Mouse (Mus musculus) CH12.LX (cell line): ENCODE data around the gene Dynlt3. TPM values are rescaled to one million over a fixed set of nuclear protein-coding genes. Genes with fewer than 3 reads are reported as not detected.

Experiments used
- DNase-seq: peaks from one replicate; pipeline ENCODE4 v3.0.0-alpha.2; 2013; ENCODE audit errors: extremely low read depth
- H3K27ac ChIP-seq: 2 replicates; pipeline ENCODE4 v1.5.1; 2012; ENCODE audit warnings: low read depth, mild to moderate bottlenecking, control low read depth, moderate library complexity; ENCODE audit not compliant: insufficient read depth
- H3K27me3 ChIP-seq: replicated peaks from 2 replicates; pipeline ENCODE3; 2012; ENCODE audit warnings: inconsistent platforms
- H3K36me3 ChIP-seq, 2 experiments: replicated peaks in 1 of 2; 2 replicates each; pipeline versions ENCODE3 to v1.6.1; 2012; ENCODE audit warnings: inconsistent platforms in 1 of 2, low read length in 1 of 2, mild to moderate bottlenecking in 1 of 2, mixed read lengths in 1 of 2, moderate library complexity in 1 of 2; ENCODE audit not compliant: control insufficient read depth in 1 of 2, insufficient read depth in 1 of 2
- H3K4me1 ChIP-seq, 2 experiments: 2 replicates each; pipeline ENCODE4 v1.6.1; 2012; ENCODE audit warnings: inconsistent platforms in 1 of 2, moderate library complexity in 1 of 2; ENCODE audit not compliant: insufficient read depth in 2 of 2, control insufficient read depth in 1 of 2
- H3K4me2 ChIP-seq: 2 replicates; pipeline ENCODE4 v1.6.1; 2012; ENCODE audit warnings: low read depth, mild to moderate bottlenecking, control low read depth; ENCODE audit not compliant: poor library complexity, insufficient read depth, severe bottlenecking
- H3K4me3 ChIP-seq, 3 experiments: fragments of 150-350 bp in 1 of 3; sonication (generic) in 1 of 3; replicated peaks in 1 of 3; 2 replicates each; pipeline versions ENCODE3 to v1.5.1; 2011 to 2012; ENCODE audit warnings: low read depth in 2 of 3, low read length in 2 of 3, mild to moderate bottlenecking in 2 of 3, moderate library complexity in 2 of 3, control low read depth in 1 of 3, improper control_type of control experiment in 1 of 3, inconsistent platforms in 1 of 3, mixed read lengths in 1 of 3; ENCODE audit not compliant: poor library complexity in 1 of 3
- H3K79me2 ChIP-seq: replicated peaks from 2 replicates; pipeline ENCODE4 v1.6.1; 2012; ENCODE audit warnings: mild to moderate bottlenecking, moderate library complexity; ENCODE audit not compliant: control insufficient read depth, poor library complexity, insufficient read depth, severe bottlenecking; ENCODE audit errors: extremely low read depth
- H3K9ac ChIP-seq: 2 replicates; pipeline ENCODE4 v1.6.1; 2012; ENCODE audit warnings: low read depth, mild to moderate bottlenecking, control low read depth, moderate library complexity; ENCODE audit not compliant: insufficient read depth
- H3K9me3 ChIP-seq: replicated peaks from 2 replicates; pipeline ENCODE3; 2012; ENCODE audit warnings: low read length, inconsistent platforms, mixed read lengths
- BHLHE40 ChIP-seq: IDR thresholded peaks from 2 replicates; pipeline ENCODE4 v1.6.1; 2011; ENCODE audit warnings: mild to moderate bottlenecking, low read depth, low read length, improper control_type of control experiment
- CHD2 ChIP-seq: IDR thresholded peaks from 2 replicates; pipeline ENCODE4 v1.6.1; 2011; ENCODE audit warnings: low read length, improper control_type of control experiment
- E2F4 ChIP-seq: IDR thresholded peaks from 2 replicates; pipeline ENCODE4 v1.6.1; 2011; ENCODE audit warnings: low read depth, low read length, improper control_type of control experiment; ENCODE audit not compliant: insufficient replicate concordance
- EP300 ChIP-seq: IDR thresholded peaks from 2 replicates; pipeline ENCODE4 v1.6.1; 2011; ENCODE audit warnings: low read length, improper control_type of control experiment
- ETS1 ChIP-seq: conservative IDR thresholded peaks from 2 replicates; pipeline ENCODE4 v1.6.1; 2012; ENCODE audit warnings: low read depth, mild to moderate bottlenecking, inconsistent platforms, low read length, improper control_type of control experiment, moderate library complexity
- IRF4 ChIP-seq: IDR thresholded peaks from 2 replicates; pipeline ENCODE4 v1.6.1; 2014; ENCODE audit warnings: low read depth, mild to moderate bottlenecking, inconsistent platforms, low read length, improper control_type of control experiment
- JUN ChIP-seq: IDR thresholded peaks from 2 replicates; pipeline ENCODE4 v1.6.1; 2011; ENCODE audit warnings: low read depth, mild to moderate bottlenecking, low read length, improper control_type of control experiment, moderate library complexity; ENCODE audit not compliant: insufficient read depth
- JUND ChIP-seq: conservative IDR thresholded peaks from 2 replicates; pipeline ENCODE4 v1.6.1; 2011; ENCODE audit warnings: low read depth, low read length, improper control_type of control experiment
- MAX ChIP-seq: IDR thresholded peaks from 2 replicates; pipeline ENCODE4 v1.6.1; 2011; ENCODE audit warnings: low read length, improper control_type of control experiment
- MAZ ChIP-seq: IDR thresholded peaks from 2 replicates; pipeline ENCODE4 v1.6.1; 2012; ENCODE audit warnings: low read depth, mild to moderate bottlenecking, inconsistent platforms, low read length, improper control_type of control experiment, moderate library complexity
- MXI1 ChIP-seq: IDR thresholded peaks from 2 replicates; pipeline ENCODE4 v1.6.1; 2011; ENCODE audit warnings: mild to moderate bottlenecking, low read depth, low read length, improper control_type of control experiment
- NRF1 ChIP-seq: IDR thresholded peaks from 2 replicates; pipeline ENCODE4 v1.6.1; 2014; ENCODE audit warnings: low read depth, mild to moderate bottlenecking, inconsistent platforms, low read length, improper control_type of control experiment, moderate library complexity
- POLR2A ChIP-seq: IDR thresholded peaks from 2 replicates; pipeline ENCODE4 v1.6.1; 2011; ENCODE audit warnings: low read depth, mild to moderate bottlenecking, improper control_type of control experiment, low read length
- SIN3A ChIP-seq: IDR thresholded peaks from 2 replicates; pipeline ENCODE4 v1.6.1; 2012; ENCODE audit warnings: low read length, improper control_type of control experiment, inconsistent platforms
- TBP ChIP-seq: conservative IDR thresholded peaks from 2 replicates; pipeline ENCODE4 v1.6.1; 2011; ENCODE audit warnings: low read depth, low read length, improper control_type of control experiment
- TCF12 ChIP-seq: IDR thresholded peaks from 2 replicates; pipeline ENCODE4 v1.6.1; 2014; ENCODE audit warnings: low read depth, mild to moderate bottlenecking, inconsistent platforms, low read length, improper control_type of control experiment
- ZNF384 ChIP-seq: IDR thresholded peaks from 2 replicates; pipeline ENCODE4 v1.6.1; 2012; ENCODE audit warnings: low read depth, low read length, improper control_type of control experiment, inconsistent platforms
- dilution Hi-C: fragments of 300-500 bp; cut with MboI; formaldehyde crosslinking; loops from 2 replicates; pipeline ENCODE4 v1.14.3; 2020; ENCODE audit warnings: low sequenced_read_pairs; ENCODE audit not compliant: extremely low pct_unique_long_range_greater_than_20kb, extremely low pct_ligation_motif_present
- in situ Hi-C: fragments of 300-500 bp; cut with MboI; formaldehyde crosslinking; loops from 3 replicates; pipeline ENCODE4 v1.14.3; 2019; ENCODE audit warnings: low sequenced_read_pairs, low pct_ligation_motif_present, low pct_unique_long_range_greater_than_20kb, mixed read lengths
- polyA plus RNA-seq: library from polyadenylated mRNA; unstranded; fragments of >175 nt; gene quantifications from 2 replicates; pipeline ENCODE4 v1.2.1, GENCODE M21; 2012; ENCODE audit warnings: low read depth; ENCODE audit not compliant: insufficient read length
- total RNA-seq, 2 experiments: library from RNA; depleted of rRNA; stranded (reverse); fragments of 300-350 nt in 1 of 2; fragments of >200 nt in 1 of 2; gene quantifications; 2 replicates each; pipeline ENCODE4 v1.2.3; 2012 to 2014

Dynlt3 gene
- total RNA-seq (2012; rRNA removed) (26.8 and 27.9 TPM in 2 replicates), total RNA-seq (2014; rRNA removed) (73.7 and 90.4 TPM in 2 replicates), polyA plus RNA-seq (40.0 and 45.8 TPM in 2 replicates)

- Histone ChIP-seq H3K4me1 (peaks cover 2 to 11% of the 10 kb centered on the region in 2 experiments; a peak in 3 of 4 replicates), H3K9me3 (no peaks in the 10 kb centered on the region), H3K79me2 (0 out of 2 replicates have a peak, but pooled peaks cover 4% of the 10 kb centered on the region), H3K9ac (peak within 1 kb of the TSS; percentile 81), H3K36me3 (peaks cover 0 to 5% of the 10 kb centered on the region in 2 experiments), H3K27ac (no peak within 1 kb of the TSS), H3K4me2 (peak within 1 kb of the TSS; percentile 89), H3K27me3 (no peaks in the 10 kb centered on the region), H3K4me3 (peak within 1 kb of the TSS; percentile 60 to 75 (median 65))
- TF ChIP-seq POLR2A: peak; percentile 47; the same call in 1 of the 2 replicates
- no peak for TF ChIP-seq TCF12
- no peak for TF ChIP-seq TBP
- no peak for TF ChIP-seq MAZ
- TF ChIP-seq NRF1: peak; percentile 73
- TF ChIP-seq SIN3A: 0 out of 2 replicates have a peak, but pooled peaks have one; percentile 31
- peak; percentile 84 for DNase-seq
- in situ Hi-C loops (no loop called here), dilution Hi-C loops (no loop called here)
These were observed at the start of gene Dynlt3 for GRCm38 (mm10) chrX:9662391-9663111. Dynlt3 (minus strand) TSS chrX:9663003.

DNA sequence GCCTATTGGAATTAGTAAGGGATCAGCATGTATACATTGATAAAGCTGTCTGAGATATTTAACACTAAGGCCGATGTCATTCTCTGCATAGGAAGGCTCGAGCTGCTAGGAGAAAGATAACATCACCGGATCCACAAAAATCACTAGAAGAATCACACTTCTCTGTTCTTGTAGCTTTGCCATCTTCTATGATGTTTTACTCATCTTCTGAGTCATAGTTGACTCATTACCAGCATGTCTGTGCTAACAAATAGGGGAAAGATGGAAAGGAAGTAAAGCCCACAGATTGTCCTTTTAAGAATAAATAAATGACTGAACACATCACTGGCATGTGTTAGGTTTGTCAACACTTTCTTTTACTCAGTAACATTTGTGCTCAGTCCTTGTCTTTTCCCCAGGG, 37.0 kb upstream of the Dynlt3 start:
- Histone ChIP-seq H3K4me3 (no peak overlapping the region), H3K4me2 (no peak overlapping the region), H3K27me3 (no peaks in the 10 kb centered on the region), H3K36me3 (no peaks in the 10 kb centered on the region), H3K27ac (no peak overlapping the region), H3K79me2 (no peaks in the 10 kb centered on the region), H3K4me1 (no peaks in the 10 kb centered on the region), H3K9ac (no peak overlapping the region), H3K9me3 (no peaks in the 10 kb centered on the region)
- in situ Hi-C loops (no loop called here), dilution Hi-C loops (no loop called here)
- DNase-seq: peak; percentile 17
- TF ChIP-seq EP300: peak; percentile 70
- TF ChIP-seq JUND: peak; percentile 52; the same call in 1 of the 2 replicates
- TF ChIP-seq MAX: no peak
- peak; percentile 12; the same call in 1 of the 2 replicates for TF ChIP-seq JUN
- TF ChIP-seq MXI1: no peak
- TF ChIP-seq E2F4: no peak
- peak; percentile 49 for TF ChIP-seq IRF4
- TF ChIP-seq MAZ: no peak
- TF ChIP-seq SIN3A: no peak
- TF ChIP-seq ETS1: no peak; the same call in 1 of the 2 replicates
- no peak for TF ChIP-seq CHD2
- TF ChIP-seq BHLHE40: 0 out of 2 replicates have a peak, but pooled peaks have one; percentile 26
- no peak for TF ChIP-seq ZNF384
